Mouse (Mus musculus): ENCODE data around the gene 6430548M08Rik.

- no peak for TF ChIP-seq GATA1 (IDR thresholded peaks at IDR 0.05; ENCODE audit: borderline replicate concordance, low read length)
- TF ChIP-seq FLI1 (IDR thresholded peaks at IDR 0.05; ENCODE audit: low read length), result no peak
These were observed 41.1 kb upstream of the 6430548M08Rik start for GRCm38 (mm10) chr8:120072827-120073226.
